Mouse (Mus musculus) C2C12 (cell line): ENCODE data around the gene Mpig6b. TPM values are rescaled to one million over a fixed set of nuclear protein-coding genes. Genes with fewer than 3 reads are reported as not detected.
A peak's percentile ranks its signal among the peaks of the same experiment; 100 is the strongest.

Experiments
- H3K27me3 ChIP-seq: one replicate; pipeline ENCODE4 v1.6.1; 2011; ENCODE audit not compliant: control insufficient read depth, insufficient read depth, insufficient read length
- H3K36me3 ChIP-seq: one replicate; pipeline ENCODE4 v1.6.1; 2011; ENCODE audit not compliant: control insufficient read depth, insufficient read depth
- H3K4me3 ChIP-seq: one replicate; pipeline ENCODE4 v1.5.1; 2011; ENCODE audit warnings: mild to moderate bottlenecking, control low read depth; ENCODE audit not compliant: poor library complexity, insufficient read depth, severe bottlenecking
- H3K79me2 ChIP-seq: one replicate; pipeline ENCODE4 v1.6.1; 2011; ENCODE audit not compliant: control insufficient read depth, insufficient read depth
- H3K79me3 ChIP-seq: one replicate; pipeline ENCODE4 v1.6.1; 2011; ENCODE audit warnings: low read depth, control low read depth
- H3ac ChIP-seq: one replicate; pipeline ENCODE3; 2011; ENCODE audit warnings: low read depth; ENCODE audit not compliant: control insufficient read depth, insufficient read length
- CEBPB ChIP-seq: IDR thresholded peaks from one replicate; pipeline ENCODE4 v1.6.1; 2011; ENCODE audit warnings: low read depth, mild to moderate bottlenecking, control low read depth, moderate library complexity
- CTCF ChIP-seq: IDR thresholded peaks from one replicate; pipeline ENCODE4 v1.5.1; 2011; ENCODE audit not compliant: control insufficient read depth, insufficient read depth, insufficient read length
- FOSL1 ChIP-seq: IDR thresholded peaks from one replicate; pipeline ENCODE4 v1.8.0; 2011; ENCODE audit warnings: mild to moderate bottlenecking, low read length; ENCODE audit not compliant: poor library complexity, insufficient read depth, severe bottlenecking
- MAX ChIP-seq: IDR thresholded peaks from one replicate; pipeline ENCODE4 v1.6.1; 2011; ENCODE audit warnings: mild to moderate bottlenecking, control low read depth
- MYOD1 ChIP-seq: IDR thresholded peaks from one replicate; pipeline ENCODE4 v1.6.1; 2011; ENCODE audit warnings: low read depth; ENCODE audit not compliant: control insufficient read depth, insufficient read length
- MYOG ChIP-seq: IDR thresholded peaks from one replicate; pipeline ENCODE4 v1.6.1; 2011; ENCODE audit not compliant: control insufficient read depth, insufficient read length; ENCODE audit errors: extremely low read depth
- USF1 ChIP-seq: IDR thresholded peaks from one replicate; pipeline ENCODE4 v1.6.1; 2011; ENCODE audit warnings: low read depth, mild to moderate bottlenecking, control low read depth, moderate library complexity
- polyA plus RNA-seq: library from polyadenylated mRNA; unstranded; fragments of >200 nt; fragmentation: generic; extraction: Trizol; gene quantifications from one replicate; pipeline ENCODE4 v1.2.1, GENCODE M21; 2012; ENCODE audit warnings: missing spikeins

The Mpig6b gene
- polyA plus RNA-seq, 1 experiment, result 0.04 TPM

DNA sequence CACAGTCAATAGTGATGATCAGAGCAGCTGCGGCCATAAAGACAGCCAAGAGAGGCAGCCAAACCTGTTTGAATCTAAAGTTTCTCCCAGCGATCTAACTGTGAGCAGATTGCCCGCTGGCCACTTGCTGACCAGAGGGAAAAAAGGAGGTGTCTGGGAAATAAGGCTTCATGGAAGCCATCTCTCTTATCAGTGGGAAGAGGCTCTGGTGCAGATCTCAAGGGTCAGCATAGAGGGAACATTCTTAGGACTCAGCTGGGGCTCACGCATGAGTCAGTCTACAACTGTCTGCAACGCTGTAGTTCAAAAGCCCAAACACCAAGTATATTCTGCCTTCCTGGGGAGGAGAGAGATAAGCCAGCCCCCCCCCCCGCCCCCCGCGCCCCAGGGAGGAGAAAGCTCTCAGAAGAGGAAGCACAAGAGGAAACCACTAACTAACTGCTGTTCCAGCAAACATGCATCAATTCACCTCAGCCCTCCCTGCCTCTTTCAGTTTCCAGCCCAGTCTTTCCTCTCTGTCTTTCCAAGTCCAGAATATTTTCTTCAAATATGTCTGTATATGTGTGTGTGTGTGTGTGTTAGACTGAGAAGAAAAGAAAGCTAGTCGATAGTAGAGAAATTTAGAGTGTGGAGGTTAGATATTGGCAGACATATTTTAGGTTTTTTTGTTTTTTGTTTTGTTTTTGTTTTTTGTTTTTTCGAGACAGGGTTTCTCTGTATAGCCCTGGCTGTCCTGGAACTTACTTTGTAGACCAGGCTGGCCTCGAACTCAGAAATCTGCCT is 17.6 kb downstream of the Mpig6b start:
- Histone ChIP-seq H3K79me3 (peaks cover 25% of the 10 kb centered on the region), H3K79me2 (peaks cover 46% of the 10 kb centered on the region)
- TF ChIP-seq MAX, result no peak
- TF ChIP-seq CTCF, result no peak
- TF ChIP-seq MYOD1, result no peak
- no peak for TF ChIP-seq FOSL1
- TF ChIP-seq USF1, result no peak
- TF ChIP-seq CEBPB, result no peak
- TF ChIP-seq MYOG, result no peak

DNA sequence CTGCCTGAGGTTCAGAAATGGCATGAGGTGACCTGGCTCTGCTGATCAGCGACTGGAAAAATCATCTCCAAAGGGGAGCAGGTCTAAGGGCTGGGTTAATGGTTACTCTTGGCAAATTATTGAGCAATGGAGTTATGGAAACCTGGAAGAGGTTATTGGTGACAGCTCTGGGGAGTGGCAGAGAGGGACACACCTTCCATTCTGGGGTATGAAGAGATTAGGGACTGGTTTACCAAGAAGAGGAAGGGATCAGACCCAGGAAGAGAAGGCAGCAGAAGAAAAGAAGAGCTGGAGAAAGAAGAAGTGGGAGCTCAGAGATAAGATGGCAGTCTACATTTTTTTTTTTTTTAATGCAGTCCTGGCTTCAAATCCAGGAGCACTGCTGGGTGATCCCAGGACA is 18.3 kb downstream of the Mpig6b start:
- Histone ChIP-seq H3K79me3 (peaks cover 20% of the 10 kb centered on the region), H3ac (no peak overlapping the region), H3K36me3 (peaks cover 7% of the 10 kb centered on the region), H3K79me2 (peaks cover 39% of the 10 kb centered on the region), H3K27me3 (no peaks in the 10 kb centered on the region), H3K4me3 (no peak overlapping the region)
- peak; percentile 14 for TF ChIP-seq CEBPB
- TF ChIP-seq FOSL1, result no peak

More for the DNA sequence above, 17.6 kb downstream of the Mpig6b start:
- Histone ChIP-seq H3K27me3 (no peaks in the 10 kb centered on the region), H3K36me3 (peaks cover 14% of the 10 kb centered on the region), H3ac (peak overlapping the region; percentile 9), H3K4me3 (no peak overlapping the region)

DNA sequence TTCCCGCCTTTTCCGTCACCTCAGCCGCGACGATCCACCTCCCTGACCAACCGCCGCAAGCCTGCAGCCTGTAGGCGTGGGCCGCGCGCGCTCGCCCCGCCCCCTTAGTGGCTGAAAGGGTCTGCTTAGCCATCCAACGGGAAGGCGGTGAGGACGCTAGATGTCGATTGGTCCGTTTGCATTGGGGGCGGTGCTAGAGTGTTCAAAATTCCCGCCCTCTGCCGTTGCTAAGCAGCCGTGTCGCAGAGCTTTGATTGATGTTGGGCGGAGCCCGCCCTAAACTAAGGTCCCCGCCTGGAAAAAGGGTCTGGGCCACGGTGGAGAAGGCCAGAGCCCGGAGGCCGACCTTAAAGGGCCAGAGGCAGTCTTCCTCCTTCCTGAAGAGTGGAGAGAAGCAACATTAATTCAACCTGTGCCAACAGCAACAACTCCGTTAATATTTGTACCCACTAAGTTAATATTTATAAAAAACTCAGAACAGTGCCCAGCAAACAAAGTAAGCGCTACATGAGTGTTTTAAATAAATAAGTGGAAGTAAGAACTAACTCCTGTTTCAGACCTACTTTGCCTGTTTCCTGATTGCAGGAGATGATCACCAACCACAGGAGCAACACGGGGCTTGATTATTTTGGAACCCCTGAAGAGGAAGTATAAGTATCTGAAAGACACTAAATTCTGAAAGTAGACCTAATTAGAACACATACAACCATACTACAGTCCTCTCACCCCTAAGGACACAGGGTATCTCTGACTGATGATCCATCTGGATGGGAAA is 19.1 kb downstream of the Mpig6b start, which contains the start of gene Msh5:
Msh5 (minus strand) TSS at position 65 of the 775 bp plus-strand sequence.
- Histone ChIP-seq H3K79me2 (peaks cover 31% of the 10 kb centered on the region), H3K27me3 (no peaks in the 10 kb centered on the region), H3K4me3 (peak within 1 kb of the TSS; percentile 34), H3K36me3 (no peaks in the 10 kb centered on the region), H3ac (peak within 1 kb of the TSS; percentile 75), H3K79me3 (peaks cover 11% of the 10 kb centered on the region)
- no peak for TF ChIP-seq MAX
- no peak for TF ChIP-seq FOSL1
- TF ChIP-seq USF1, result no peak
- TF ChIP-seq MYOG, result no peak

DNA sequence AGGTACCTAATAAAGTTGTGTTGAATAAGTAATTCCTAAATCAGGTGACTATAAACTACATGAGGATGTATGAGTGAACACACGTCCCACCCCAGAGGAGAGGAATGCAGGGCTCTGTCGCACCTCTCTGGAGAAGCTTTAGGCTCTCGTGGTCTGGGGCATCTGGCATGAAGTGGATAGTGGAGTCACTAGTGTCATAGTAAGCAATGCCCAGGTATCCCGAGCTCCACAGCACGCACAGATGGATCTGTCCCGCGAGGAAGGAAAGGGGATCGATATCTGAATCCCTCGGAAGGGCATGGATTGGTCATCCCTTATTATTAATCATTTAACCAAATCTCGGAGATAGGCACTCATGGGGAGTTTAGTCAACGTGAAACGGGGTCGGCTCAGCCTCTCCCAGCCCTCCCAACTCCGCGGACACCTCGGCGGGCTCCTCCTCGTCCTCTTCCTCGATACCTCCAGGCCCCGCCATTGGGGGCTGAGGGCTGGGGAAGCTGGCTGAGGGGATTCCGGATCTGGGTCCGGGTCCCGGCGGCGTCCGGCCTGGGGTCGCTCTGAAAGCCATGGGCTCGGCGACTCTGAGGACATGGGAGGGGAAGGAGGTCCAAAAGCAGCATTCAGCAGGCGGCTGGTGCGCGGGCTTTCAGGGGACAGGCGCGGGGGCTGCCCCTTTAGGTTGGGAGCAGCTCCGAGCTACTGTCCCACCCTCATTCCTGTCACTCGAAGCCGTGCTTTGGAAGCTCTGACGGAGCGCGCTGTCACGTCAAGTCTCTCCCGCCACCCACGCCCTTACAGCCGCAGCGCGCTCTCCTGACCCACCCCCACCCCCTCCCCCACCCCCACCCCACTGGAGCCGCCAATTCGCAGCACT is 19.9 kb downstream of the Mpig6b start:
- no peaks in the 10 kb centered on the region for H3K27me3 ChIP-seq
- H3K36me3 ChIP-seq, result no peaks in the 10 kb centered on the region
- H3K79me2 ChIP-seq, result peaks cover 23% of the 10 kb centered on the region
- H3K4me3 ChIP-seq, result peak overlapping the region; percentile 34
- TF ChIP-seq USF1 (no peak), FOSL1 (no peak), MAX (peak; percentile 83)
- H3ac ChIP-seq, result peak overlapping the region; percentile 75
- H3K79me3 ChIP-seq, result peaks cover 6% of the 10 kb centered on the region

DNA sequence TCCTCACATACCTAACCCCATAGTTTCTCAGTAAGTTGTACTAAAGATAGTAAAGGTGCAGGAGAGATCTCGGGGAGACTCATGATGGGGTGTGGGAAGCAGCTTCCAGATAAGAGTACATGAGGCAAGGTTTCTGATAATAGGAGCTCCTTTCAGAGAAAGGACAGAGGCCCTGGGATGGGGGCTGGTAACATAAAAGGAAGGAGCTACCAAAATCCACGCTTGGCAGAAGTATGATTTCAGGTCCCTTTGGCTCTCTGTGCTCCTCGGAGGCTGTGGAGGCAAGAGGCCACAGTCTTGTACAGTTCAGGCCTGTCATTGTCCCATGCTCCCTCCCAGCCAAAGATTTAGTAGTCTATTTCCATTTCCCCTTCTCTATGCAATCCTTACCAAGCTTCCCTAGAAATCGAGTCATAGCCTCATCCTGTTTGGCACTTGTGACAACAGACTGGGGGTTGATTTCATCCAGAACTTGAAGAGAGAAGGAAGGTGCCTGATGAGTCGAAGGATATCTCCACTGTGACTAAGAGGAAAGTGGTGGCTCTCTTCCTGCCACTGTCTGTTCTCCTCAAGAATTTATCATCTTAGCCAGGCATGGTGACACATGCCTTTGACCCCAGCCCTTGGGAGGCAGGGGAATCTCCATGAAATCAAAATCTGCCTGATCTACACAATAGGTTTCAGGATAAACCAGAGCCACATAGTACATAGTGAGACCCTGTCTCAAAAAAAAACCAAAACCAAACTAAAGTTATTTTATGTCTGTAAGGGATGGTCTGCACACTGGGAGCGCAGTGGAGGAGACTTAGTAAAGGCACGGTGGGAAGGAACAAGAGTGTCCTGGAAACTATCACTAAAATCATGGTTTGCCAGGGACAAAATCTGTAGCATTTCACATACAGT is 20.8 kb downstream of the Mpig6b start:
- H3K27me3 ChIP-seq, result no peaks in the 10 kb centered on the region
- H3K4me3 ChIP-seq, result no peak overlapping the region
- no peaks in the 10 kb centered on the region for H3K36me3 ChIP-seq
- no peak overlapping the region for H3ac ChIP-seq
- H3K79me3 ChIP-seq, result no peaks in the 10 kb centered on the region
- peaks cover 14% of the 10 kb centered on the region for H3K79me2 ChIP-seq
- TF ChIP-seq CEBPB (peak; percentile 2), FOSL1 (no peak), CTCF (no peak)
